Mouse (Mus musculus): Measurements from ENCODE around the gene Cyb5r1. TPM values are rescaled to one million over a fixed set of nuclear protein-coding genes. Genes with fewer than 3 reads are reported as not detected.
"Not testable (repeated sequence)": the region's sequence is repeated elsewhere in the genome, so short reads cannot be mapped to it uniquely, and the experiment has no call there.

The Cyb5r1 gene
- polyA plus RNA-seq, 1 experiment from 2014 or later, result 43.1 TPM

- H3K9ac ChIP-seq, result peak within 1 kb of the TSS; percentile 91
- no peaks in the 10 kb centered on the region for H3K27me3 ChIP-seq
- H3K36me3 ChIP-seq, result peaks cover 18% of the 10 kb centered on the region
- peak; percentile 99 for ATAC-seq (ENCODE audit: low FRiP score, low read depth)
- H3K27ac ChIP-seq, result peak within 1 kb of the TSS; percentile 94
- peak within 1 kb of the TSS; percentile 83 for H3K4me2 ChIP-seq (replicated peaks)
- H3K4me1 ChIP-seq, result peaks cover 52% of the 10 kb centered on the region
- WGBS, result under 1% methylated on average over 55 of the region's 77 CpGs
- H3K9me3 ChIP-seq, result no peaks in the 10 kb centered on the region
- peak within 1 kb of the TSS; percentile 87 for H3K4me3 ChIP-seq
Observed at GRCm38 (mm10) chr1:134415168-134415831, 9.9 kb downstream of the Cyb5r1 start, which contains the start of gene Adipor1. Gene Adipor1, plus strand, starts transcription at chr1:134415378.

DNA sequence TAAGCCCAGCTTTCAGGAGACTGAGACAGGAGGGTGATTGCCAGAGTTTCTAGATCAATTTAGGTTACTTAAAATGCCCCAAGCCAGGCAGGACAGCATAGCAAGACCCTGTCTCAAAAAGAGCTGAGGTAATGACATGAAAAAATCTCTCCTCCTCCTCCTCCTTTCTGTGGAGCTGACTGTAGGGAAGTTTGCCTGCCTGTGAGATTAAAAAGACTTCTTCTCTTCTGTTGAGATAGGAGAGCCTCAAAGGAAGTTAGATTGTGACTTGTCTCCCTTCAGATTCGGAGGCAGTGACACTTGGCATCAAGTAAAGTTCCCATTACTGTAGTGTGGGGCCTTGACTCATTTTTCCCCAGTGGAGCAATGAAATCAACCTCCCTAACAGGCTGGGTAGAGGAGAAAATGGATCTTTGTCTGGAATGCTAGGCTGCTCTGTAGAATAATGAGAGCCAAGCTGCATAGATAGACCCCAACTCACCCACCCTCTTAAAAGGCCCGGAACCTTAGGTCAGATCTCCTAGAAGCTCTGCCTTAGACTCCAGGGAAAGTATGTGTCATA, 13.1 kb downstream of the Cyb5r1 start:
- no peak for ATAC-seq (ENCODE audit: low FRiP score, low read depth)
- peaks cover 64% of the 10 kb centered on the region for H3K4me1 ChIP-seq
- H3K36me3 ChIP-seq, result peaks cover 14% of the 10 kb centered on the region
- H3K27ac ChIP-seq, result peak overlapping the region; percentile 33; the same call in 1 of the 2 replicates
- WGBS, result 66% methylated on average over 2 of the region's 2 CpGs
- no peak overlapping the region for H3K4me3 ChIP-seq
- no peaks in the 10 kb centered on the region for H3K27me3 ChIP-seq
- no peak overlapping the region for H3K9ac ChIP-seq
- H3K4me2 ChIP-seq (replicated peaks), result 0 out of 2 replicates have a peak overlapping the region, but pooled peaks have one; percentile 7
- no peaks in the 10 kb centered on the region for H3K9me3 ChIP-seq

DNA sequence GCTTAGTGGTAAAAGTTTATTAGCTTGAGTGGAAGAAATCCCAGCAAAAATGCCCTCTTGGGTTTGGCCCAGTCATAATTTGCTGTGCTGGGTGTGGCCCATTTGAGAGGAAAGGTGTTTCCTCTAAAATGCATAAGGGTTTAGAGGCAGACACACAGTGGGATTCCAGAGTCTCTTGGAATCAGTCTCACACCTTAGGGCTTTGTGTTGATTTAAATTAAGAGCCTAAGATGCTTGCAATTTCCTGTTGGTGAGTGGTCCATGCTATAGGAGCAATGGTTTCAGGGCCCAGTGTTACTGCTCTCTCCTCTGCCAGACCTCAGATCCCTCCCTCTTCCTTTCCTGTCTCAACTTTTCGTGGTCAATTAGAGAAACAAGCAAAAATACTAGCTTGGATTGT, 13.8 kb downstream of the Cyb5r1 start:
- Histone ChIP-seq H3K4me2 (replicated peaks) (peak overlapping the region; percentile 19; the same call in 1 of the 2 replicates), H3K36me3 (peaks cover 21% of the 10 kb centered on the region), H3K27me3 (no peaks in the 10 kb centered on the region), H3K9me3 (no peaks in the 10 kb centered on the region), H3K4me1 (peaks cover 61% of the 10 kb centered on the region), H3K4me3 (no peak overlapping the region), H3K27ac (0 out of 2 replicates have a peak overlapping the region, but pooled peaks have one; percentile 33), H3K9ac (no peak overlapping the region)
- 57% methylated on average over 1 of the region's 1 CpGs for WGBS
- no peak for ATAC-seq (ENCODE audit: low FRiP score, low read depth)

GRCm38 (mm10) chr1:134419751-134420458, 14.5 kb downstream of the Cyb5r1 start:
- no peak overlapping the region for H3K4me3 ChIP-seq
- H3K9me3 ChIP-seq, result no peaks in the 10 kb centered on the region
- H3K9ac ChIP-seq, result no peak overlapping the region
- H3K4me2 ChIP-seq (replicated peaks), result 0 out of 2 replicates have a peak overlapping the region, but pooled peaks have one; percentile 4
- peaks cover 54% of the 10 kb centered on the region for H3K4me1 ChIP-seq
- 54% methylated on average over 5 of the region's 5 CpGs for WGBS
- no peak for ATAC-seq (ENCODE audit: low FRiP score, low read depth)
- H3K27ac ChIP-seq, result peak overlapping the region; percentile 33; the same call in 1 of the 2 replicates
- H3K27me3 ChIP-seq, result no peaks in the 10 kb centered on the region
- H3K36me3 ChIP-seq, result peaks cover 28% of the 10 kb centered on the region

GRCm38 (mm10) chr1:134423911-134424310, 18.6 kb downstream of the Cyb5r1 start:
- H3K27me3 ChIP-seq, result no peaks in the 10 kb centered on the region
- no peaks in the 10 kb centered on the region for H3K9me3 ChIP-seq
- no peak for ATAC-seq (ENCODE audit: low FRiP score, low read depth)
- peaks cover 26% of the 10 kb centered on the region for H3K4me1 ChIP-seq
- H3K4me3 ChIP-seq, result no peak overlapping the region
- H3K27ac ChIP-seq, result no peak overlapping the region
- whole genome bisulfite sequencing, result 73% methylated on average over 10 of the region's 10 CpGs
- no peak overlapping the region for H3K4me2 ChIP-seq (replicated peaks)
- H3K9ac ChIP-seq, result no peak overlapping the region
- peaks cover 68% of the 10 kb centered on the region for H3K36me3 ChIP-seq

DNA sequence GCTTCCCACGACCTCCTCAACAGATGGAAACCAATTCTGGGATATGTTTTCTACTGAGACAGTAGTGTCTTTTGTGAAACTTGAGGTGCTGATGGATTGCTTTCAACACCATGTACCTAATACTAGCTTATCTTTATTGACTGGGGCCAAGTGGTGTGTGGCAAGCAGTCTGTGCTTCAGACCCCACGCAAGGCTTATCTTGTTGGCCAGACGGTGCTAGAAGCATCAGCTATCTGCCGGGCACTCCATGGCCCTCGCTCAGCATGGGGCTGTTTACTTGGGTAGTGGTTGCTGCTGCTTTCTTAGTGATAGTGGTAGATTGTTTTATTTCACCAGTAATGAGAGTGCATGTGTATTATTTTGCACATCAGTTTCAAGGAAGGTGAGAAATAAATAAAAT, 20.9 kb downstream of the Cyb5r1 start:
- H3K9ac ChIP-seq, result no peak overlapping the region
- 81% methylated on average over 5 of the region's 5 CpGs for WGBS
- peaks cover 89% of the 10 kb centered on the region for H3K36me3 ChIP-seq
- no peak for ATAC-seq (ENCODE audit: low FRiP score, low read depth)
- no peaks in the 10 kb centered on the region for H3K27me3 ChIP-seq
- H3K4me2 ChIP-seq (replicated peaks), result no peak overlapping the region
- no peak overlapping the region for H3K4me3 ChIP-seq
- no peak overlapping the region for H3K27ac ChIP-seq
- no peaks in the 10 kb centered on the region for H3K9me3 ChIP-seq
- 0 out of 2 replicates have a peak, but pooled peaks cover 2% of the 10 kb centered on the region for H3K4me1 ChIP-seq

GRCm38 (mm10) chr1:134433002-134433401, 27.6 kb downstream of the Cyb5r1 start:
- H3K4me1 ChIP-seq, result no peaks in the 10 kb centered on the region
- ATAC-seq (ENCODE audit: low FRiP score, low read depth), result no peak
- 82% methylated on average over 10 of the region's 10 CpGs for WGBS
- H3K9ac ChIP-seq, result no peak overlapping the region
- peaks cover 56% of the 10 kb centered on the region for H3K36me3 ChIP-seq
- H3K4me3 ChIP-seq, result no peak overlapping the region
- no peak overlapping the region for H3K4me2 ChIP-seq (replicated peaks)
- no peak overlapping the region for H3K27ac ChIP-seq
- no peaks in the 10 kb centered on the region for H3K27me3 ChIP-seq
- no peaks in the 10 kb centered on the region for H3K9me3 ChIP-seq

- WGBS, result 91% methylated on average over 4 of the region's 4 CpGs
- peaks cover 51% of the 10 kb centered on the region for H3K36me3 ChIP-seq
- H3K4me2 ChIP-seq (replicated peaks), result no peak overlapping the region
- H3K9me3 ChIP-seq, result no peaks in the 10 kb centered on the region
- no peak overlapping the region for H3K9ac ChIP-seq
- no peak overlapping the region for H3K4me3 ChIP-seq
- H3K27me3 ChIP-seq, result no peaks in the 10 kb centered on the region
- no peak overlapping the region for H3K27ac ChIP-seq
- H3K4me1 ChIP-seq, result no peaks in the 10 kb centered on the region
- ATAC-seq (ENCODE audit: low FRiP score, low read depth), result no peak
Observed at GRCm38 (mm10) chr1:134433473-134433872, 28.1 kb downstream of the Cyb5r1 start.

DNA sequence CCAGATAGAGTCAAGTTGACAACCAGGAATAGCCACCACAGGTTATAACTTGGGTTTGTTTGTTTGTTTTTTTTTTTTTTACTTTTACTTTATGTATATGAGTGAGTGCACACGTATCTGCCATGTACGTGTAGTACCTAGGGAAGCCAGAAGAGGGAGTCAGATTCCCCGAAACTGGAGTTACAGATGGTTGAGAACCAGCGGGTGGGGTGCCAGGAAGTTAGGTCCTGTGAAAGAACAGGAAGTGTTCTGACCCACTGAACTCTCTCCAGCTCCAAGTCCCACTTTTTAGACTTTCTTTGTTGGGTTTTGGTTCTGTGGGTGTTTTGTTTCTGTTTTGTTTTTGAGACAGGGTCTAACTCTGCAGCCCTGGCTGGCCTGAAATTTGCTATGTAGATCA, 30.1 kb downstream of the Cyb5r1 start:
- Histone ChIP-seq H3K9ac (no peak overlapping the region), H3K36me3 (peaks cover 34% of the 10 kb centered on the region), H3K4me2 (replicated peaks) (no peak overlapping the region), H3K4me1 (no peaks in the 10 kb centered on the region), H3K9me3 (no peaks in the 10 kb centered on the region), H3K27me3 (no peaks in the 10 kb centered on the region), H3K27ac (no peak overlapping the region), H3K4me3 (no peak overlapping the region)
- WGBS, result 32% methylated on average over 4 of the region's 4 CpGs
- ATAC-seq (ENCODE audit: low FRiP score, low read depth), result no peak

- H3K27ac ChIP-seq, result no peak overlapping the region
- no peak for ATAC-seq (ENCODE audit: low FRiP score, low read depth)
- H3K4me3 ChIP-seq, result no peak overlapping the region
- WGBS, result 90% methylated on average over 6 of the region's 6 CpGs
- H3K36me3 ChIP-seq, result no peaks in the 10 kb centered on the region
- no peaks in the 10 kb centered on the region for H3K9me3 ChIP-seq
- no peak overlapping the region for H3K4me2 ChIP-seq (replicated peaks)
- H3K9ac ChIP-seq, result no peak overlapping the region
- H3K4me1 ChIP-seq, result no peaks in the 10 kb centered on the region
- no peaks in the 10 kb centered on the region for H3K27me3 ChIP-seq
Observed at GRCm38 (mm10) chr1:134440437-134440836, 35.1 kb downstream of the Cyb5r1 start.

- H3K4me2 ChIP-seq (replicated peaks); H3K27me3 ChIP-seq; H3K9me3 ChIP-seq; ATAC-seq (ENCODE audit: low FRiP score, low read depth); H3K4me1 ChIP-seq; H3K36me3 ChIP-seq; H3K9ac ChIP-seq; H3K27ac ChIP-seq; H3K4me3 ChIP-seq: not testable (repeated sequence)
- WGBS, result 83% methylated on average over 8 of the region's 10 CpGs
Observed at GRCm38 (mm10) chr1:134441737-134442136, 36.4 kb downstream of the Cyb5r1 start.

DNA sequence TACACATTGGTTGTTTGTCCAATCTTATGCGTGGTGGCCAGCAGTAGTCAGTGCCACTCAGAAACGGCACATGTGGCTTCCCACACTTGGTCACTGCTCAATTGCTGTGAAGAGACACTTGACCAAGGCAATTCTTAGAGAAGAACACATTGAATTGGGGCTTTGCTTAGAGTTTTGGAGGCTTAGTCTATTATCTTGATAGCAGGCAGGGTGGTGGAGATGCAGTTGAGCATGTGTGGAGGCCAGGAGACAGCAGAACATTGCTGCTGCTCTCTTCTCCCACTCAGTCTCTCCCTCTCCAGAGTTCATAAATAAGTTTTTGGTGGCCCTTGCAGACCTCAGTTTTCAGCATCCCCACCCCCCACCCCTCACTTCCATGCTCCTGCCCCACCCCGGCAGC, 37.0 kb downstream of the Cyb5r1 start:
- no peak for ATAC-seq (ENCODE audit: low FRiP score, low read depth)
- no peak overlapping the region for H3K27ac ChIP-seq
- H3K4me3 ChIP-seq, result no peak overlapping the region
- 95% methylated on average over 3 of the region's 3 CpGs for WGBS
- no peak overlapping the region for H3K9ac ChIP-seq
- no peaks in the 10 kb centered on the region for H3K4me1 ChIP-seq
- no peaks in the 10 kb centered on the region for H3K9me3 ChIP-seq
- H3K27me3 ChIP-seq, result no peaks in the 10 kb centered on the region
- H3K36me3 ChIP-seq, result no peaks in the 10 kb centered on the region
- H3K4me2 ChIP-seq (replicated peaks), result no peak overlapping the region
